Mouse (Mus musculus): ENCODE measurements at regions not wholly inside any gene's neighbourhood (a gene's known extent, or its start where the extent isn't known, plus 50 kb on each side); places are given as distances from the start of the nearest gene placed in this dataset.

- Histone ChIP-seq H3K36me3 (ENCODE audit: insufficient read depth, low read length) (no peaks in the 10 kb centered on the region), H3K27ac (ENCODE audit: low read length) (no peak overlapping the region), H3K9ac (replicated peaks; ENCODE audit: low read depth) (no peak overlapping the region), H3K9me3 (ENCODE audit: low read length) (no peaks in the 10 kb centered on the region), H3K4me1 (ENCODE audit: insufficient read depth, low read depth, low read length) (no peaks in the 10 kb centered on the region), H3K4me2 (replicated peaks; ENCODE audit: low read depth, low read length) (no peak overlapping the region), H3K4me3 (ENCODE audit: low read depth, low read length) (no peak overlapping the region), H3K27me3 (replicated peaks; ENCODE audit: insufficient read depth, low read length) (no peaks in the 10 kb centered on the region)
- no peak for TF ChIP-seq EP300 (IDR thresholded peaks at IDR 0.05)
- TF ChIP-seq CTCF (IDR thresholded peaks at IDR 0.05) = no peak
- DNase-seq (ENCODE audit: low spot score) (no peak), ATAC-seq (no peak)
- WGBS = 49% methylated on average over 5 of the region's 5 CpGs
Observed at GRCm38 (mm10) chr13:79255362-79255761, 1055.8 kb upstream of the Nr2f1 start.

- no peaks in the 10 kb centered on the region for H3K4me1 ChIP-seq (ENCODE audit: insufficient read depth, low read depth, low read length)
- WGBS = 46% methylated on average over 5 of the region's 5 CpGs
- H3K4me3 ChIP-seq (ENCODE audit: low read depth, low read length) = no peak overlapping the region
- no peak overlapping the region for H3K9ac ChIP-seq (replicated peaks; ENCODE audit: low read depth)
- H3K27ac ChIP-seq (ENCODE audit: low read length) = no peak overlapping the region
- no peaks in the 10 kb centered on the region for H3K9me3 ChIP-seq (ENCODE audit: low read length)
- DNase-seq (ENCODE audit: low spot score) (no peak), ATAC-seq (no peak)
- H3K4me2 ChIP-seq (replicated peaks; ENCODE audit: low read depth, low read length) = no peak overlapping the region
- no peaks in the 10 kb centered on the region for H3K27me3 ChIP-seq (replicated peaks; ENCODE audit: insufficient read depth, low read length)
- H3K36me3 ChIP-seq (ENCODE audit: insufficient read depth, low read length) = no peaks in the 10 kb centered on the region
- no peak for TF ChIP-seq EP300 (IDR thresholded peaks at IDR 0.05)
- TF ChIP-seq CTCF (IDR thresholded peaks at IDR 0.05) = no peak
Observed at GRCm38 (mm10) chr13:79252385-79252784, 1052.8 kb upstream of the Nr2f1 start.

- Histone ChIP-seq H3K4me1 (ENCODE audit: insufficient read depth, low read depth, low read length) (no peaks in the 10 kb centered on the region), H3K4me3 (ENCODE audit: low read depth, low read length) (no peak overlapping the region), H3K4me2 (replicated peaks; ENCODE audit: low read depth, low read length) (no peak overlapping the region), H3K27ac (ENCODE audit: low read length) (no peak overlapping the region), H3K36me3 (ENCODE audit: insufficient read depth, low read length) (no peaks in the 10 kb centered on the region), H3K9ac (replicated peaks; ENCODE audit: low read depth) (no peak overlapping the region), H3K27me3 (replicated peaks; ENCODE audit: insufficient read depth, low read length) (no peaks in the 10 kb centered on the region), H3K9me3 (ENCODE audit: low read length) (no peaks in the 10 kb centered on the region)
- no peak for ATAC-seq
- 89% methylated on average over 1 of the region's 1 CpGs for WGBS
- TF ChIP-seq EP300 (IDR thresholded peaks at IDR 0.05) (no peak), CTCF (IDR thresholded peaks at IDR 0.05) (no peak)
- DNase-seq (ENCODE audit: low spot score) = no peak
Observed at GRCm38 (mm10) chr13:79251269-79251668, 1051.7 kb upstream of the Nr2f1 start.

Data from lung, postnatal 0 days (tissue).